Mouse (Mus musculus) hindbrain, embryonic 15.5 days (tissue): ENCODE measurements at regions not wholly inside any gene's neighbourhood (a gene's known extent, or its start where the extent isn't known, plus 50 kb on each side); places are given as distances from the start of the nearest gene placed in this dataset.

ENCODE experiments used
- ATAC-seq: fragments of 200-750 bp; cut with Nextera tagmentation; 2 replicates; pipeline ENCODE4 v1.8.0; 2017; ENCODE audit warnings: low read depth, moderate number of reproducible peaks, moderate TSS enrichment; ENCODE audit not compliant: low FRiP score
- H3K27ac ChIP-seq: fragments of 300-500 bp; sonication (generic); replicated peaks from 2 replicates; pipeline ENCODE4 v1.5.1; 2015; ENCODE audit warnings: mild to moderate bottlenecking, inconsistent platforms
- H3K27me3 ChIP-seq: fragments of 300-500 bp; sonication (generic); 2 replicates; pipeline ENCODE4 v1.6.1; 2015; ENCODE audit warnings: control low read depth, inconsistent platforms
- H3K36me3 ChIP-seq: fragments of 300-500 bp; sonication (generic); 2 replicates; pipeline ENCODE4 v1.6.1; 2015; ENCODE audit warnings: control low read depth, inconsistent platforms
- H3K4me1 ChIP-seq: fragments of 300-500 bp; sonication (generic); replicated peaks from 2 replicates; pipeline ENCODE4 v1.6.1; 2015; ENCODE audit warnings: control low read depth, inconsistent platforms
- H3K4me2 ChIP-seq: fragments of 300-500 bp; sonication (generic); 2 replicates; pipeline ENCODE4 v1.6.1; 2015; ENCODE audit warnings: moderate library complexity, mild to moderate bottlenecking, inconsistent platforms
- H3K4me3 ChIP-seq: fragments of 300-500 bp; sonication (generic); 2 replicates; pipeline ENCODE4 v1.5.1; 2015; ENCODE audit warnings: mild to moderate bottlenecking, inconsistent platforms
- H3K9ac ChIP-seq: fragments of 300-500 bp; sonication (generic); 2 replicates; pipeline ENCODE4 v1.6.1; 2015; ENCODE audit warnings: inconsistent platforms
- H3K9me3 ChIP-seq: fragments of 300-500 bp; sonication (generic); 2 replicates; pipeline ENCODE4 v1.6.1; 2016; ENCODE audit warnings: control low read depth, inconsistent platforms
- WGBS: fragments of 180-500 bp; shearing (Covaris S2); methylation state at CpG from one replicate; pipeline ENCODE4 v1.1.7; 2015; 5-methylcytosine and 5-hydroxymethylcytosine counted together

DNA sequence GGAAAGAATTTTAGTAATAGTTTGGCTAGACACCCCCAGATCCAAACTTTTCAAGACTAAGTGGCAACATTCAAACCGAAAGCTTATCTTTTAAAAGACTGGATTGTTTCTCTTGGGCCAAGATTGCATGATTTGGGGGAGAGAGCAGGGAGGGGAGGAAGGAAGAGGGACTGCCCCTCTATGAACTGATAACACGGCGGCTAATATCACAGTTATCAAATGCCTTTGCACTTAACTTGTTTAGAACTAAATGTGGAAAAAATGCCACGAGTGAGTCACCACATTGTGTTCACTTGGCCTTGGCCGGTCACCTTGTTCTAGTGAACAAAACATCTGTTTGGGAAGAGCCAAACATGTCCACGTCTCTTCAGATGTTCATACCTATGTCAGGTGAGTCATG, 92.3 kb downstream of the Tes start:
- H3K4me2 ChIP-seq, result no peak overlapping the region
- WGBS, result 93% methylated on average over 6 of the region's 6 CpGs
- no peaks in the 10 kb centered on the region for H3K4me1 ChIP-seq
- ATAC-seq, result no peak
- no peak overlapping the region for H3K4me3 ChIP-seq
- H3K9ac ChIP-seq, result no peak overlapping the region
- no peaks in the 10 kb centered on the region for H3K27me3 ChIP-seq
- no peaks in the 10 kb centered on the region for H3K9me3 ChIP-seq
- no peaks in the 10 kb centered on the region for H3K36me3 ChIP-seq
- no peak overlapping the region for H3K27ac ChIP-seq

DNA sequence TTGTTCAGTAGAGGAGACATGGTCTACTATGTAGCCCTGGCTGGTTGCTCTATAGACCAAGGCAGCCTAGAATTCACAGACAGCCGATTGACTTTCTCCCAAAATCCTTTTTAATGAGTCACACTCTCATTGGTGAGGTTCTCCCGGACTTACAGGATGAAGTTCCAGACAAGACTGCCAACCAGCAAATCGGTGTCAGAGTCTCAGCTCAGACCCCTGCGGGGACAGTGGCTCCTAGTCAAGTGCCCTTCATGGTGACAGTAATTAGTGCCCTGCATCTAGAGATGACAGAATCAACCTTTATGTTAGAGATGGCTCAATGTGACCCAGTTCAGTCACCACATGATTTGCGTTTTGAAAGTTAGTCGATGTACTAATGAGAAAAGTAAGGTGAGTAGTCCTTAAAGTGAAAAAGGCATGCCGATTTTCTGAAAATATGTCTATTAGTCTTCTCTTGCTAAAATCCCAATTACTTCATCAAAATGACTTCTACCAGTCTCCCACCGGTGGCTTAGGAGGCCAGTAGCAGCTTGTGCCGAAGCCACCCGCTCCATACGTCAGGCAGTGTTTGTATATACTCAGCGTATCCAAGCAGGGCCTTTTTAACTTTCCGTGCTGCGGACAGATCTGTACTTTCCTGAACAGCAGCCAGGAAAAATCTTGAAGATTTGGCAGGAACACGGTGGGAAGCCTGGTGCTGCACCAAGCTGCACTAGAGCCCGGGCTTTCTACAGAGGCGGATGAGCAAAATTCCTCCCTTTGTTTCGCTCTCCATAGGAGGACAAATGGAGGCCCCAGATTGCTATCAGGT, 105.2 kb downstream of the Tes start:
- peak; percentile 66 for ATAC-seq
- Histone ChIP-seq H3K4me2 (peak overlapping the region; percentile 46), H3K36me3 (no peaks in the 10 kb centered on the region), H3K9ac (0 out of 2 replicates have a peak overlapping the region, but pooled peaks have one; percentile 7), H3K4me3 (peak overlapping the region; percentile 14; the same call in 1 of the 2 replicates), H3K4me1 (peaks cover 29% of the 10 kb centered on the region), H3K27ac (peak overlapping the region; percentile 73), H3K9me3 (no peaks in the 10 kb centered on the region), H3K27me3 (no peaks in the 10 kb centered on the region)
- 36% methylated on average over 18 of the region's 18 CpGs for WGBS

- WGBS, result 33% methylated on average over 7 of the region's 7 CpGs
- Histone ChIP-seq H3K9me3 (no peaks in the 10 kb centered on the region), H3K9ac (0 out of 2 replicates have a peak overlapping the region, but pooled peaks have one; percentile 7), H3K27ac (peak overlapping the region; percentile 73), H3K4me1 (peaks cover 29% of the 10 kb centered on the region), H3K27me3 (no peaks in the 10 kb centered on the region), H3K36me3 (no peaks in the 10 kb centered on the region), H3K4me3 (0 out of 2 replicates have a peak overlapping the region, but pooled peaks have one; percentile 14), H3K4me2 (peak overlapping the region; percentile 46)
- ATAC-seq, result peak; percentile 27
Observed at GRCm38 (mm10) chr6:17170782-17171272, 105.9 kb downstream of the Tes start.

DNA sequence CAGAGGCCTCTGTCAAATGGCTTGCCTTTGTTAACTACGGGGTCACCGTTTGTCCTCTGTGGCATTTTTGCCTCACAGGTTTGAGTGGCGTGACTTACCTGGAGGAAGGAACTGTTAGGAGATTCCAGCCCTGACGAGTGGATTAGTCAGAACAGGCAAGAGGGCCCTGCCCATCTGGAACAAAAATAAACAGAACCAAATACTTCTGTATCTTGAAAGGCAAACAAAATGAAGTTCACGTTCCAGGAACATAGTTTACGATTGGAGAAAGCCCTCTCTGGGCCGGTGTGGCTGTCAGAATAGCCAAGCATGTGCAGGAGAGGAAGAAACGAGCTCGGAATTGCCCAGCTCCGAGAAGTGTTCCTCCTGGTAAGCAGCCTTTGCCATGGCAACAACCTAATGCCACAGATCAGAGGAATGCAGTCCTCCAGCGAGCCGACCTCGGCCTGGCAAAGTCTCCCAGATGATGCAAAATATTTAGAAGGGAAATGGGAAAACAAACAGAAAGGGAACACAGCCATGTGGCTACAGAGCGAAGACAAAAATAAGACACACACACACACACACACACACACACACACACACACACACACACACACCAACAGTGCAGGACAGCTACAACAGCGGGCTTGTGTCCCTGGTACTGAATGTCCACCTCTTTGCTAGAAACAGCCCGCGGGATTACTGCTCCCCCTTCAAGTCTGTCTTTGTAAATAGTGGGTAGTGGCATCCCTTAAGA, 106.5 kb downstream of the Tes start:
- H3K9me3 ChIP-seq, result no peaks in the 10 kb centered on the region
- H3K27ac ChIP-seq, result peak overlapping the region; percentile 73
- H3K4me1 ChIP-seq, result peaks cover 29% of the 10 kb centered on the region
- 15% methylated on average over 17 of the region's 17 CpGs for whole genome bisulfite sequencing
- H3K4me3 ChIP-seq, result 0 out of 2 replicates have a peak overlapping the region, but pooled peaks have one; percentile 14
- ATAC-seq, result peak; percentile 91
- H3K9ac ChIP-seq, result no peak overlapping the region
- peak overlapping the region; percentile 46 for H3K4me2 ChIP-seq
- H3K27me3 ChIP-seq, result no peaks in the 10 kb centered on the region
- H3K36me3 ChIP-seq, result no peaks in the 10 kb centered on the region

GRCm38 (mm10) chr6:17172050-17172449, 107.1 kb downstream of the Tes start:
- peak overlapping the region; percentile 46 for H3K4me2 ChIP-seq
- H3K4me3 ChIP-seq, result no peak overlapping the region
- no peak for ATAC-seq
- no peak overlapping the region for H3K9ac ChIP-seq
- no peaks in the 10 kb centered on the region for H3K36me3 ChIP-seq
- WGBS, result 18% methylated on average over 1 of the region's 1 CpGs
- no peaks in the 10 kb centered on the region for H3K27me3 ChIP-seq
- peak overlapping the region; percentile 73 for H3K27ac ChIP-seq
- no peaks in the 10 kb centered on the region for H3K9me3 ChIP-seq
- H3K4me1 ChIP-seq, result peaks cover 29% of the 10 kb centered on the region

DNA sequence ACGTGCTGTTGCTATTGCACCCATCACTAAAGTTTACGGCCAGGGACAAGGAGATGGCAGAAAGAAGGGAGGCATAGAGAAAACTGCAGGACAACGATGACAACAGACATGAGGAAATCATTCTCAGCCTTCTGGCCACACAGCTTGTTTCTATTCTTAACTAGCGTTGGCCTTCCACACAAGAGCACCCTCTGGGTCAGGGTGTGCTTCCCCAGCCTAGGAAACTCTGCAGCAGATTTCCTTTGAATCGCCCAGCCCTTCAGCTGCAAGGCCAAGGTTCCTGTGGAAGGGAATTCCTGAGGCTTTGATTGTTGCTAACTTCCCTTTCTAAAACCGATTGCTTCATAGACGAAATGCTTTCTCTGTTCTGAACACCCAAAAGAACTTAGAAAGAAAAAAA, 103.8 kb upstream of the Cav2 start:
- H3K4me3 ChIP-seq, result no peak overlapping the region
- H3K4me1 ChIP-seq, result peaks cover 1% of the 10 kb centered on the region
- H3K9ac ChIP-seq, result no peak overlapping the region
- WGBS, result 67% methylated on average over 7 of the region's 7 CpGs
- H3K27me3 ChIP-seq, result no peaks in the 10 kb centered on the region
- no peak overlapping the region for H3K4me2 ChIP-seq
- H3K36me3 ChIP-seq, result no peaks in the 10 kb centered on the region
- no peak for ATAC-seq
- H3K9me3 ChIP-seq, result no peaks in the 10 kb centered on the region
- H3K27ac ChIP-seq, result no peak overlapping the region

DNA sequence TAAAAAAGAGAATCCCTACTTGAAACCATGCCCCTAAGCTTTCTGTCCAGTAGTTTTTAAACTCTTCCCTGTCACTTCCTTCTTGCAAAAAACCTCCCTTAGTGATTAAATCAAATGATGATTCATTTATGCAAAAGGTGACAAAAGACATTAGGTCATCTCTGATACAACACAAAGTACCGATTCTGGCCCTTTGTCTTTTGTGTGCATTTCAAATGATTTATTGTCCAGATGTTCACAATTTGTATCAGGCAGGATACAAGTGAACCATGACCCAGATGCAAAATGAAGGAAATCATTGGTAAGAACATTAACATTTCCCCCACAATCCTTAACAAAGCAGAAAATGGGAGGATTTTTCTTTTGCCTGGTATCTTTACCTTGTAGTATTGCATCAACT, 101.5 kb upstream of the Cav2 start:
- Histone ChIP-seq H3K4me3 (no peak overlapping the region), H3K36me3 (no peaks in the 10 kb centered on the region), H3K4me1 (no peaks in the 10 kb centered on the region), H3K4me2 (no peak overlapping the region), H3K27me3 (no peaks in the 10 kb centered on the region), H3K9ac (no peak overlapping the region), H3K9me3 (no peaks in the 10 kb centered on the region), H3K27ac (no peak overlapping the region)
- no peak for ATAC-seq
- WGBS, result 57% methylated on average over 1 of the region's 1 CpGs

GRCm38 (mm10) chr6:17186604-17187003, 94.4 kb upstream of the Cav2 start:
- no peak overlapping the region for H3K4me3 ChIP-seq
- H3K9me3 ChIP-seq, result no peaks in the 10 kb centered on the region
- no peaks in the 10 kb centered on the region for H3K36me3 ChIP-seq
- no peak for ATAC-seq
- WGBS, result 79% methylated on average over 5 of the region's 5 CpGs
- no peak overlapping the region for H3K9ac ChIP-seq
- H3K4me1 ChIP-seq, result no peaks in the 10 kb centered on the region
- no peak overlapping the region for H3K27ac ChIP-seq
- H3K27me3 ChIP-seq, result no peaks in the 10 kb centered on the region
- no peak overlapping the region for H3K4me2 ChIP-seq

DNA sequence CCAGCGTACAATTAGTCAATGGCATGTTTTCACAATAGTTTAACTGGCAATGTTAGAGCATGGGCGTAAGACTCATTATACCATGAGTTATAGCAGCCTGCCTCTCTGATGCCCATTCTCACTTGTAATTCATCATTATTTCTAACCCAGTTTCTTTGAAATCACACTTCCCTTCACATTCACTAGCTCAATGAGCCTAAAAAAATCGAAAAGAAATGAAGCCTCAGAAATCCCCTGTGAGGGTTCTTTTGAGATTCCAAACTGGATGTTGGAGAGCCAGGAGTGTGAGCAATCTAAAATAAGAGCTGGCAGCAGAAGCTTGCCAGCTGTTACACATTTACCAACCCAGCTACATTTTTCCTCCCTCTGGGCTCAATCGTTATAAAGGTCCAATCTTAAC, 93.9 kb upstream of the Cav2 start:
- no peak for ATAC-seq
- no peaks in the 10 kb centered on the region for H3K36me3 ChIP-seq
- H3K4me1 ChIP-seq, result no peaks in the 10 kb centered on the region
- H3K27me3 ChIP-seq, result no peaks in the 10 kb centered on the region
- no peak overlapping the region for H3K4me2 ChIP-seq
- 49% methylated on average over 4 of the region's 4 CpGs for WGBS
- H3K9me3 ChIP-seq, result no peaks in the 10 kb centered on the region
- no peak overlapping the region for H3K27ac ChIP-seq
- no peak overlapping the region for H3K4me3 ChIP-seq
- H3K9ac ChIP-seq, result no peak overlapping the region

DNA sequence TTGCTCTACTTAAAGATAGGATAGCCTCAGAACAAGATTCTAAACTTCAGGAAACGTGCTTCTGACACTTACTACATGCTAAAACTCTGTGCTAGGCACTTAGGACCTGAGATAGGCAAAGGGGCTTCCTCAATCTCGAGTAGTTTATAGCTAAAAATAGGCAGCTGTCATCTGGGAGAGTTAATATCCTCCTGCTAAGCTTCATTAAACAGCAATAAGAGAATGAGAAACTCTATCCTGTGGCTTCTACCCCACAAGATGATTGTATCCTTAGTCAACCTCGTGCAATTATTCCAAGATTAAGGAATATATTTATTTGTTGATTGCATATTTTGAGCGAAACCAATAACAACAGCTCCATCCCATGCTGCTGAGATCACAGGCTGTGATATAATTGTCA, 85.4 kb upstream of the Cav2 start:
- Histone ChIP-seq H3K9ac (no peak overlapping the region), H3K4me3 (no peak overlapping the region), H3K36me3 (no peaks in the 10 kb centered on the region), H3K9me3 (no peaks in the 10 kb centered on the region), H3K27me3 (no peaks in the 10 kb centered on the region), H3K27ac (no peak overlapping the region), H3K4me2 (no peak overlapping the region), H3K4me1 (no peaks in the 10 kb centered on the region)
- ATAC-seq, result no peak
- 59% methylated on average over 4 of the region's 4 CpGs for WGBS

- no peaks in the 10 kb centered on the region for H3K4me1 ChIP-seq
- no peak overlapping the region for H3K4me3 ChIP-seq
- H3K36me3 ChIP-seq, result no peaks in the 10 kb centered on the region
- no peak overlapping the region for H3K4me2 ChIP-seq
- no peaks in the 10 kb centered on the region for H3K9me3 ChIP-seq
- no peak overlapping the region for H3K9ac ChIP-seq
- H3K27ac ChIP-seq, result no peak overlapping the region
- ATAC-seq, result no peak
- no peaks in the 10 kb centered on the region for H3K27me3 ChIP-seq
- 74% methylated on average over 18 of the region's 18 CpGs for WGBS
Observed at GRCm38 (mm10) chr6:17197728-17198397, 83.1 kb upstream of the Cav2 start.

DNA sequence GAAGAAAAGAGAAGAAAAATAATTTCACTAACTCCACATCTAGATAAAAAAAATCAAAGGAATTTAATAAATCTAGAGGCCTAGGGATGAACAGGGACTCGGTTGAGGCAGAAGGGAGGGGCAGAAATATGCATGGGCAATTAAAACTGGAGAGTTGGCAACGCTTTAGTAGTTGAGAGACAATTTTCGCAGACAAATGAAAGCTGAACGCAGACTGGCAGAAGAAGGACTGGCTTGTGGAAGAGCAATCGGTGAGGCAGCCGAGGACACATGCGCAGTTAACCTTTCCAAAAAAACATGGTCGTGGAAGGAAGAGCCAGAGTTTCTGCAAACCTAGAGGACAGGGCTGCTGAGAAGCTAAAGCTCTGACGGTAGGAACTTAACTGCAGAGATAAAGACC, 82.1 kb upstream of the Cav2 start:
- H3K9ac ChIP-seq, result no peak overlapping the region
- no peaks in the 10 kb centered on the region for H3K36me3 ChIP-seq
- H3K9me3 ChIP-seq, result no peaks in the 10 kb centered on the region
- H3K4me2 ChIP-seq, result no peak overlapping the region
- WGBS, result 74% methylated on average over 9 of the region's 9 CpGs
- H3K4me1 ChIP-seq, result no peaks in the 10 kb centered on the region
- no peak overlapping the region for H3K27ac ChIP-seq
- no peak overlapping the region for H3K4me3 ChIP-seq
- no peak for ATAC-seq
- no peaks in the 10 kb centered on the region for H3K27me3 ChIP-seq
